Mouse (Mus musculus): ENCODE measurements at regions not wholly inside any gene's neighbourhood (a gene's known extent, or its start where the extent isn't known, plus 50 kb on each side); places are given as distances from the start of the nearest gene placed in this dataset.
"Not testable (repeated sequence)": the region's sequence is repeated elsewhere in the genome, so short reads cannot be mapped to it uniquely, and the experiment has no call there.

GRCm38 (mm10) chr14:114485781-114486180, 606.2 kb upstream of the Gpc5 start:
- WGBS (ENCODE audit: insufficient replicate concordance): 71% methylated on average over 4 of the region's 4 CpGs
- Histone ChIP-seq H3K4me3 (replicated peaks) (no peak overlapping the region), H3K36me3 (replicated peaks) (no peaks in the 10 kb centered on the region), H3K9ac (no peak overlapping the region), H3K27ac (replicated peaks) (no peak overlapping the region), H3K9me3 (replicated peaks) (no peaks in the 10 kb centered on the region), H3K4me1 (replicated peaks) (no peaks in the 10 kb centered on the region), H3K4me2 (no peak overlapping the region), H3K27me3 (no peaks in the 10 kb centered on the region)
- no peak for ATAC-seq (ENCODE audit: insufficient read depth)

GRCm38 (mm10) chr14:114493371-114493770, 598.6 kb upstream of the Gpc5 start:
- not testable (repeated sequence) for H3K4me1 ChIP-seq (replicated peaks); H3K9me3 ChIP-seq (replicated peaks); H3K4me2 ChIP-seq; H3K27me3 ChIP-seq; H3K36me3 ChIP-seq (replicated peaks); H3K9ac ChIP-seq; H3K27ac ChIP-seq (replicated peaks); H3K4me3 ChIP-seq (replicated peaks); ATAC-seq (ENCODE audit: insufficient read depth)
- WGBS (ENCODE audit: insufficient replicate concordance): 74% methylated on average over 3 of the region's 3 CpGs

- Histone ChIP-seq H3K36me3 (replicated peaks) (no peaks in the 10 kb centered on the region), H3K9ac (no peak overlapping the region), H3K4me1 (replicated peaks) (no peaks in the 10 kb centered on the region), H3K9me3 (replicated peaks) (no peaks in the 10 kb centered on the region), H3K4me2 (no peak overlapping the region), H3K27me3 (no peaks in the 10 kb centered on the region), H3K27ac (replicated peaks) (no peak overlapping the region), H3K4me3 (replicated peaks) (no peak overlapping the region)
- ATAC-seq (ENCODE audit: insufficient read depth): no peak
Observed at GRCm38 (mm10) chr14:114504976-114505375, 587.0 kb upstream of the Gpc5 start.

- H3K9me3 ChIP-seq (replicated peaks): no peaks in the 10 kb centered on the region
- H3K27ac ChIP-seq (replicated peaks): no peak overlapping the region
- WGBS (ENCODE audit: insufficient replicate concordance): 62% methylated on average over 4 of the region's 4 CpGs
- no peak overlapping the region for H3K4me2 ChIP-seq
- H3K27me3 ChIP-seq: no peaks in the 10 kb centered on the region
- no peak overlapping the region for H3K4me3 ChIP-seq (replicated peaks)
- no peaks in the 10 kb centered on the region for H3K36me3 ChIP-seq (replicated peaks)
- H3K4me1 ChIP-seq (replicated peaks): no peaks in the 10 kb centered on the region
- H3K9ac ChIP-seq: no peak overlapping the region
- ATAC-seq (ENCODE audit: insufficient read depth): no peak
Observed at GRCm38 (mm10) chr14:114547910-114548680, 543.9 kb upstream of the Gpc5 start.

- WGBS (ENCODE audit: insufficient replicate concordance): 19% methylated on average over 1 of the region's 1 CpGs
- Histone ChIP-seq H3K27ac (replicated peaks) (no peak overlapping the region), H3K9me3 (replicated peaks) (no peaks in the 10 kb centered on the region), H3K9ac (no peak overlapping the region), H3K4me3 (replicated peaks) (no peak overlapping the region), H3K27me3 (no peaks in the 10 kb centered on the region), H3K4me1 (replicated peaks) (no peaks in the 10 kb centered on the region), H3K36me3 (replicated peaks) (no peaks in the 10 kb centered on the region), H3K4me2 (no peak overlapping the region)
- ATAC-seq (ENCODE audit: insufficient read depth): no peak
Observed at GRCm38 (mm10) chr14:114549101-114549500, 542.9 kb upstream of the Gpc5 start.

- no peaks in the 10 kb centered on the region for H3K27me3 ChIP-seq
- H3K4me3 ChIP-seq (replicated peaks): no peak overlapping the region
- H3K9ac ChIP-seq: no peak overlapping the region
- no peak overlapping the region for H3K27ac ChIP-seq (replicated peaks)
- H3K36me3 ChIP-seq (replicated peaks): no peaks in the 10 kb centered on the region
- WGBS (ENCODE audit: insufficient replicate concordance): 32% methylated on average over 4 of the region's 4 CpGs
- H3K4me1 ChIP-seq (replicated peaks): no peaks in the 10 kb centered on the region
- no peak overlapping the region for H3K4me2 ChIP-seq
- no peaks in the 10 kb centered on the region for H3K9me3 ChIP-seq (replicated peaks)
- ATAC-seq (ENCODE audit: insufficient read depth): no peak
Observed at GRCm38 (mm10) chr14:114566411-114567030, 525.5 kb upstream of the Gpc5 start.

- no peak overlapping the region for H3K4me3 ChIP-seq (replicated peaks)
- no peaks in the 10 kb centered on the region for H3K9me3 ChIP-seq (replicated peaks)
- WGBS (ENCODE audit: insufficient replicate concordance): 20% methylated on average over 14 of the region's 14 CpGs
- no peak for ATAC-seq (ENCODE audit: insufficient read depth)
- H3K27me3 ChIP-seq: no peaks in the 10 kb centered on the region
- H3K4me1 ChIP-seq (replicated peaks): no peaks in the 10 kb centered on the region
- H3K4me2 ChIP-seq: no peak overlapping the region
- H3K36me3 ChIP-seq (replicated peaks): no peaks in the 10 kb centered on the region
- H3K27ac ChIP-seq (replicated peaks): no peak overlapping the region
- H3K9ac ChIP-seq: no peak overlapping the region
Observed at GRCm38 (mm10) chr14:114567673-114568309, 524.2 kb upstream of the Gpc5 start.

GRCm38 (mm10) chr14:114587367-114588064, 504.5 kb upstream of the Gpc5 start:
- no peak for ATAC-seq (ENCODE audit: insufficient read depth)
- no peak overlapping the region for H3K27ac ChIP-seq (replicated peaks)
- H3K36me3 ChIP-seq (replicated peaks): no peaks in the 10 kb centered on the region
- H3K9ac ChIP-seq: no peak overlapping the region
- H3K27me3 ChIP-seq: no peaks in the 10 kb centered on the region
- H3K9me3 ChIP-seq (replicated peaks): no peaks in the 10 kb centered on the region
- 40% methylated on average over 4 of the region's 4 CpGs for WGBS (ENCODE audit: insufficient replicate concordance)
- H3K4me3 ChIP-seq (replicated peaks): no peak overlapping the region
- H3K4me2 ChIP-seq: no peak overlapping the region
- H3K4me1 ChIP-seq (replicated peaks): no peaks in the 10 kb centered on the region

- no peak for ATAC-seq (ENCODE audit: insufficient read depth)
- H3K4me1 ChIP-seq (replicated peaks): no peaks in the 10 kb centered on the region
- H3K9me3 ChIP-seq (replicated peaks): no peaks in the 10 kb centered on the region
- H3K27ac ChIP-seq (replicated peaks): no peak overlapping the region
- 53% methylated on average over 4 of the region's 4 CpGs for WGBS (ENCODE audit: insufficient replicate concordance)
- H3K27me3 ChIP-seq: no peaks in the 10 kb centered on the region
- H3K4me2 ChIP-seq: no peak overlapping the region
- no peak overlapping the region for H3K9ac ChIP-seq
- H3K36me3 ChIP-seq (replicated peaks): no peaks in the 10 kb centered on the region
- no peak overlapping the region for H3K4me3 ChIP-seq (replicated peaks)
Observed at GRCm38 (mm10) chr14:114609296-114609695, 482.7 kb upstream of the Gpc5 start.

- no peak overlapping the region for H3K27ac ChIP-seq (replicated peaks)
- H3K4me1 ChIP-seq (replicated peaks): no peaks in the 10 kb centered on the region
- no peaks in the 10 kb centered on the region for H3K9me3 ChIP-seq (replicated peaks)
- no peak overlapping the region for H3K9ac ChIP-seq
- ATAC-seq (ENCODE audit: insufficient read depth): no peak
- H3K4me3 ChIP-seq (replicated peaks): no peak overlapping the region
- no peaks in the 10 kb centered on the region for H3K27me3 ChIP-seq
- 8% methylated on average over 1 of the region's 1 CpGs for WGBS (ENCODE audit: insufficient replicate concordance)
- H3K36me3 ChIP-seq (replicated peaks): no peaks in the 10 kb centered on the region
- H3K4me2 ChIP-seq: no peak overlapping the region
Observed at GRCm38 (mm10) chr14:114612400-114612799, 479.6 kb upstream of the Gpc5 start.

- no peak overlapping the region for H3K4me2 ChIP-seq
- no peak for ATAC-seq (ENCODE audit: insufficient read depth)
- H3K9me3 ChIP-seq (replicated peaks): no peaks in the 10 kb centered on the region
- WGBS (ENCODE audit: insufficient replicate concordance): 65% methylated on average over 1 of the region's 1 CpGs
- H3K27ac ChIP-seq (replicated peaks): no peak overlapping the region
- no peaks in the 10 kb centered on the region for H3K4me1 ChIP-seq (replicated peaks)
- no peaks in the 10 kb centered on the region for H3K27me3 ChIP-seq
- H3K36me3 ChIP-seq (replicated peaks): no peaks in the 10 kb centered on the region
- no peak overlapping the region for H3K4me3 ChIP-seq (replicated peaks)
- no peak overlapping the region for H3K9ac ChIP-seq
Observed at GRCm38 (mm10) chr14:114656636-114657035, 435.4 kb upstream of the Gpc5 start.
